ENCODE assay signal across 17 mouse cellular contexts in the genomic region with DNA sequence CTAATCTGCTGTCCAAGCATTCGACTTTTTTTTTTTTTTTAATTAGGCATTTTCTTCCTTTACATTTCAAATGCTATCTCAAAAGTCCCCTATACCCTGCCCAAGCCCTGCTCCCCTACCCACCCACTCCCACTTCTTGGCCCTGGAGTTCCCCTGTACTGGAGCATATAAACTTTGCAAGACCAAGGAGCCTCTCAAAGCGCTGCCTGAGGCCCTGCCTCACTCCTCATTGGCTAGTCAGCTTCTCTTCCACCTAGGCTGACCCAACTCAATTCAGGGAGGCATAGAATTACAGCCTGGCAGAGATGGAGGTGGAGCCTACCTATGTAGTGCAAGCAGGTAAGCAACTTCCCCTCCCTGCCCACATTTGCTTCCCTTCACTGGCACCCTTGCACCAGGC.
"Had no signal": no experiment of that assay in that cellular context is flagged by ENCODE, and none has a peak within 500 bp of the region (broad histone marks: within the 10 kb centered on the region; RNA-seq: fewer than 3 reads in every experiment).

No protein-coding gene starts in this region.

- H3K4me1 ChIP-seq: lung, embryonic 15.5 days; megakaryocyte, embryonic 14.5 days; neural tube, embryonic 12.5 days; stomach, embryonic 15.5 days had no signal

- H3K9me3 ChIP-seq: lung, embryonic 15.5 days; megakaryocyte, embryonic 14.5 days; midbrain, embryonic 13.5 days; midbrain, embryonic 15.5 days; neural tube, embryonic 12.5 days; stomach, embryonic 15.5 days had no signal

- H3K4me2 ChIP-seq: lung, embryonic 15.5 days; midbrain, embryonic 11.5 days; midbrain, embryonic 13.5 days; midbrain, embryonic 15.5 days; neural tube, embryonic 12.5 days; stomach, embryonic 15.5 days had no signal

- H3K9ac ChIP-seq: lung, embryonic 15.5 days; midbrain, embryonic 13.5 days; midbrain, embryonic 15.5 days; neural tube, embryonic 12.5 days; stomach, embryonic 15.5 days had no signal

- H3K4me3 ChIP-seq: lung, embryonic 15.5 days; megakaryocyte, embryonic 14.5 days; midbrain, embryonic 13.5 days; midbrain, embryonic 15.5 days; neural tube, embryonic 12.5 days; stomach, embryonic 15.5 days had no signal

- ATAC-seq: lung, postnatal 0 days; midbrain, embryonic 13.5 days; midbrain, embryonic 15.5 days had no signal

- DNase-seq: lung, adult 2 months; lung, postnatal 14 days; lung, postnatal 36 days; right cerebral cortex, postnatal 14 days; thymus, adult 2 months; thymus, postnatal 25 days; thymus, postnatal 4 days had no signal

- H3K27me3 ChIP-seq: lung, embryonic 15.5 days; megakaryocyte, embryonic 14.5 days; midbrain, embryonic 13.5 days; midbrain, embryonic 15.5 days; neural tube, embryonic 12.5 days; stomach, embryonic 15.5 days had no signal

- H3K36me3 ChIP-seq: lung, embryonic 15.5 days; midbrain, embryonic 13.5 days; midbrain, embryonic 15.5 days; neural tube, embryonic 12.5 days; stomach, embryonic 15.5 days had no signal

- H3K27ac ChIP-seq: lung, embryonic 15.5 days; macrophage; midbrain, embryonic 13.5 days; midbrain, embryonic 15.5 days; neural tube, embryonic 12.5 days; stomach, embryonic 15.5 days; stomach, postnatal 0 days had no signal
